Mouse (Mus musculus) CH12.LX (cell line): ENCODE measurements around the gene Dhx16.

ENCODE experiments used
- CTCF ChIP-seq, 2 experiments: IDR thresholded peaks in 1 of 2; conservative IDR thresholded peaks in 1 of 2; 2 replicates each; pipeline ENCODE4 v1.5.1; 2011 to 2012; ENCODE audit warnings: low read depth in 2 of 2, low read length in 2 of 2, improper control_type of control experiment in 1 of 2, inconsistent platforms in 1 of 2, mild to moderate bottlenecking in 1 of 2, moderate library complexity in 1 of 2
- KAT2A ChIP-seq: IDR thresholded peaks from 2 replicates; pipeline ENCODE4 v1.6.1; 2012; ENCODE audit warnings: low read length, improper control_type of control experiment, inconsistent platforms; ENCODE audit not compliant: insufficient replicate concordance
- UBTF ChIP-seq: IDR thresholded peaks from 2 replicates; pipeline ENCODE4 v1.6.1; 2012; ENCODE audit warnings: low read depth, mild to moderate bottlenecking, inconsistent platforms, low read length, improper control_type of control experiment, moderate library complexity

- no peak for TF ChIP-seq CTCF (conservative IDR thresholded peaks at IDR 0.05 in 1 of 2, IDR thresholded peaks at IDR 0.05 in 1 of 2; ENCODE audit: low read depth in 2 of 2, low read length in 2 of 2)
- TF ChIP-seq KAT2A: no peak
- no peak for TF ChIP-seq UBTF
Measured at GRCm38 (mm10) chr17:35903992-35904355, 24.4 kb downstream of the Dhx16 start.
